Mouse (Mus musculus) frontal cortex, postnatal 36 days (tissue): ENCODE results near the gene Npdc1.
"Not testable (repeated sequence)": the region's sequence is repeated elsewhere in the genome, so short reads cannot be mapped to it uniquely, and the experiment has no call there.

Source experiments
- DNase-seq, 2 experiments: peaks; one replicate each; pipeline ENCODE4 v3.0.0; 2022; ENCODE audit warnings: low spot score in 2 of 2

The Npdc1 gene

GRCm38 (mm10) chr2:25395721-25396596 lies 3.2 kb upstream of the Npdc1 start, which contains the start of gene Entpd2:
TSS of gene Entpd2 (plus strand) at chr2:25395874.
- no peak for DNase-seq

GRCm38 (mm10) chr2:25396597-25396983 lies 2.6 kb upstream of the Npdc1 start:
- no peak for DNase-seq

- DNase-seq = no peak
Measured at GRCm38 (mm10) chr2:25397010-25397409, 2.1 kb upstream of the Npdc1 start.

- no peak for DNase-seq
Measured at GRCm38 (mm10) chr2:25398065-25398464, 1.1 kb upstream of the Npdc1 start.

GRCm38 (mm10) chr2:25400291-25400690 lies 1.1 kb downstream of the Npdc1 start:
- DNase-seq = no peak

- peak in 1 of 2 experiments; percentile 59 for DNase-seq
Measured at GRCm38 (mm10) chr2:25400764-25401163, 1.6 kb downstream of the Npdc1 start.

GRCm38 (mm10) chr2:25402377-25402971 lies 3.3 kb downstream of the Npdc1 start:
- DNase-seq = peak; percentile 56 to 73

GRCm38 (mm10) chr2:25402972-25403601 lies 3.9 kb downstream of the Npdc1 start:
- peak; percentile 91 to 94 for DNase-seq

GRCm38 (mm10) chr2:25403994-25404393 lies 4.8 kb downstream of the Npdc1 start:
- DNase-seq = no peak

GRCm38 (mm10) chr2:25408908-25409307 lies 9.8 kb downstream of the Npdc1 start:
- no peak for DNase-seq

GRCm38 (mm10) chr2:25413436-25413835 lies 14.3 kb downstream of the Npdc1 start:
- DNase-seq = not testable (repeated sequence)

GRCm38 (mm10) chr2:25417426-25417825 lies 18.3 kb downstream of the Npdc1 start:
- DNase-seq = no peak

GRCm38 (mm10) chr2:25421896-25422295 lies 22.7 kb downstream of the Npdc1 start:
- peak in 1 of 2 experiments; percentile 37 for DNase-seq

- no peak for DNase-seq
Measured at GRCm38 (mm10) chr2:25422587-25423410, 23.6 kb downstream of the Npdc1 start, which contains the start of gene Fut7. TSS of gene Fut7 (plus strand) at chr2:25423267.

- DNase-seq = no peak
Measured at GRCm38 (mm10) chr2:25423626-25424025, 24.5 kb downstream of the Npdc1 start.

- no peak for DNase-seq
Measured at GRCm38 (mm10) chr2:25425481-25425880, 26.3 kb downstream of the Npdc1 start.

- DNase-seq = peak; percentile 53 to 66
Measured at GRCm38 (mm10) chr2:25426721-25427191, 27.6 kb downstream of the Npdc1 start.

GRCm38 (mm10) chr2:25427256-25427655 lies 28.1 kb downstream of the Npdc1 start:
- no peak for DNase-seq

- peak; percentile 95 to 98 for DNase-seq
Measured at GRCm38 (mm10) chr2:25428442-25429236, 29.5 kb downstream of the Npdc1 start, which contains the start of gene Abca2. TSS of gene Abca2 (plus strand) at chr2:25428703.

GRCm38 (mm10) chr2:25429435-25430180 lies 30.5 kb downstream of the Npdc1 start:
- DNase-seq = peak in 1 of 2 experiments; percentile 15
